ENCODE assay signal across 23 mouse cellular contexts in genomic region chr5:136475161-136475560, GRCm38 (mm10).
DNase-seq lines count a peak whose midpoint lies in the region; ATAC-seq and TF ChIP-seq lines count a peak whose summit lies in the region.
"Had no signal": no experiment of that assay in that cellular context is flagged by ENCODE, and none has a peak within 500 bp of the region (broad histone marks: within the 10 kb centered on the region; RNA-seq: fewer than 3 reads in every experiment).

No protein-coding gene starts in this region.

- H3K4me1 ChIP-seq in limb, embryonic 14.5 days (ENCODE audit: control insufficient read depth, insufficient read depth, low read length) = peaks cover 19% of the 10 kb centered on the region
- peaks cover 20% of the 10 kb centered on the region for H3K4me1 ChIP-seq in limb, embryonic 10.5 days

- intact Hi-C loops in heart, postnatal 10 days (cut with DNase I) = no loop called here

- peaks cover 10% of the 10 kb centered on the region; the same call in 1 of the 2 replicates for H3K36me3 ChIP-seq in limb, embryonic 14.5 days (ENCODE audit: control insufficient read depth, insufficient read depth, low read length)
- peaks cover 25% of the 10 kb centered on the region for H3K36me3 ChIP-seq in limb, embryonic 10.5 days
- H3K36me3 ChIP-seq: embryonic facial prominence, embryonic 12.5 days; heart, embryonic 15.5 days; intestine, embryonic 15.5 days had no signal

- no peaks in the 10 kb centered on the region for H3K27me3 ChIP-seq in limb, embryonic 14.5 days (ENCODE audit: control insufficient read depth, insufficient read depth, low read length)
- no peaks in the 10 kb centered on the region for H3K27me3 ChIP-seq in limb, embryonic 10.5 days (ENCODE audit: low read depth, poor library complexity, severe bottlenecking)
- H3K27me3 ChIP-seq: CH12.LX; embryonic facial prominence, embryonic 12.5 days; forebrain, embryonic 12.5 days; heart, embryonic 15.5 days; intestine, embryonic 15.5 days had no signal

- no peak overlapping the region for H3K4me2 ChIP-seq in limb, embryonic 14.5 days (replicated peaks; ENCODE audit: low read depth, low read length, severe bottlenecking)
- H3K4me2 ChIP-seq: embryonic facial prominence, embryonic 12.5 days; forebrain, embryonic 12.5 days; heart, embryonic 11.5 days; heart, embryonic 15.5 days; hindbrain, embryonic 14.5 days; intestine, embryonic 15.5 days had no signal

- ATAC-seq in limb, embryonic 14.5 days (ENCODE audit: low FRiP score, low read depth) = no peak
- ATAC-seq: forebrain, embryonic 16.5 days; intestine, embryonic 15.5 days had no signal

- no peak overlapping the region for H3K27ac ChIP-seq in limb, embryonic 14.5 days (replicated peaks; ENCODE audit: low read depth, low read length)
- H3K27ac ChIP-seq in limb, embryonic 10.5 days = no peak overlapping the region
- H3K27ac ChIP-seq: embryonic facial prominence, embryonic 12.5 days; forebrain, embryonic 12.5 days; heart, adult 2 months; hindbrain, embryonic 10.5 days; hindbrain, embryonic 14.5 days; intestine, embryonic 15.5 days had no signal

- no peak for TF ChIP-seq POLR2A in limb, embryonic 14.5 days (IDR thresholded peaks at IDR 0.05; ENCODE audit: borderline replicate concordance, extremely low read depth, insufficient read depth, insufficient read length)

- no peak overlapping the region for H3K4me3 ChIP-seq in limb, embryonic 14.5 days (replicated peaks; ENCODE audit: low read length)
- H3K4me3 ChIP-seq in limb, embryonic 10.5 days = no peak overlapping the region
- H3K4me3 ChIP-seq: embryonic facial prominence, embryonic 12.5 days; forebrain, embryonic 12.5 days; heart, adult 2 months; heart, embryonic 15.5 days; hindbrain, embryonic 10.5 days; intestine, embryonic 15.5 days had no signal

- no peaks in the 10 kb centered on the region for H3K9me3 ChIP-seq in limb, embryonic 14.5 days (ENCODE audit: control insufficient read depth, low read length)
- H3K9me3 ChIP-seq in limb, embryonic 10.5 days (replicated peaks) = no peaks in the 10 kb centered on the region
- H3K9me3 ChIP-seq: embryonic facial prominence, embryonic 12.5 days; forebrain, embryonic 12.5 days; heart, embryonic 15.5 days; hindbrain, embryonic 10.5 days; intestine, embryonic 15.5 days had no signal

- H3K9ac ChIP-seq in limb, embryonic 14.5 days (ENCODE audit: low read depth, low read length, severe bottlenecking) = no peak overlapping the region
- H3K9ac ChIP-seq: embryonic facial prominence, embryonic 12.5 days; forebrain, embryonic 12.5 days; heart, embryonic 15.5 days; hindbrain, embryonic 14.5 days; intestine, embryonic 15.5 days had no signal

- DNase-seq in heart, adult 11 months = peak; percentile 91
- no peak for DNase-seq in heart, postnatal 10 days
- DNase-seq in limb, embryonic 14.5 days (ENCODE audit: low spot score) = peak; percentile 34
- DNase-seq in limb, embryonic 10.5 days (ENCODE audit: low spot score) = no peak
- DNase-seq in NIH3T3 (ENCODE audit: low read depth) = peak; percentile 73
- no peak for DNase-seq in layer of hippocampus, postnatal 25 days (ENCODE audit: extremely low spot score in 1 of 2, low spot score in 1 of 2)
- no peak for DNase-seq in layer of hippocampus, adult 11-12 months (ENCODE audit: low spot score)
- DNase-seq: adrenal gland, postnatal 10 days; cerebellum, adult 11 months; cerebellum, adult 8-10 months; cerebellum, postnatal 14 days; embryo, embryonic 11 days; heart, adult 2 months; kidney, adult 18-20 months had no signal

- WGBS in limb, embryonic 14.5 days = 79% methylated on average over 1 of the region's 1 CpGs
- whole genome bisulfite sequencing in limb, embryonic 10.5 days = 89% methylated on average over 1 of the region's 1 CpGs

Comparison
In these comparisons a context has a peak if more than half of its experiments do, and no peak if none do; other contexts are left out.
1. DNase-seq: peak in heart, adult 11 months (single experiment), limb, embryonic 14.5 days (single experiment) and NIH3T3 (single experiment); none in heart, postnatal 10 days (0 of 2), limb, embryonic 10.5 days (single experiment), layer of hippocampus, postnatal 25 days (0 of 2) and layer of hippocampus, adult 11-12 months (single experiment).